Mouse (Mus musculus): ENCODE results near the gene Cited1.

GRCm38 (mm10) chrX:102284889-102285288 lies 32.9 kb upstream of the Cited1 start:
- TF ChIP-seq POLR2A (IDR thresholded peaks at IDR 0.05; ENCODE audit: insufficient read depth, low read depth, low read length) (no peak), CTCF (IDR thresholded peaks at IDR 0.05) (no peak)

Measured in heart, adult 2 months (tissue).